Mouse (Mus musculus): Measurements from ENCODE around the gene Tmem26. TPM values are rescaled to one million over a fixed set of nuclear protein-coding genes. Genes with fewer than 3 reads are reported as not detected.
"Not testable (repeated sequence)": the region's sequence is repeated elsewhere in the genome, so short reads cannot be mapped to it uniquely, and the experiment has no call there.

Tmem26 gene
- polyA plus RNA-seq, 1 experiment from 2014 or later = 6.5 TPM

GRCm38 (mm10) chr10:68724361-68724720 is 895 bp downstream of the Tmem26 start:
- Histone ChIP-seq H3K36me3 (ENCODE audit: control insufficient read depth, insufficient read depth, low read length) (no peaks in the 10 kb centered on the region), H3K4me2 (ENCODE audit: low read depth, low read length, severe bottlenecking) (peak overlapping the region; percentile 88), H3K4me3 (ENCODE audit: low read depth, low read length) (peak overlapping the region; percentile 44), H3K27me3 (ENCODE audit: control insufficient read depth, insufficient read depth, low read length) (no peaks in the 10 kb centered on the region), H3K4me1 (replicated peaks; ENCODE audit: control insufficient read depth, insufficient read depth, low read length) (0 out of 2 replicates have a peak, but pooled peaks cover 4% of the 10 kb centered on the region), H3K9me3 (ENCODE audit: control insufficient read depth, low read length) (no peaks in the 10 kb centered on the region), H3K27ac (ENCODE audit: low read depth, low read length) (no peak overlapping the region), H3K9ac (ENCODE audit: low read length) (peak overlapping the region; percentile 50; the same call in 1 of the 2 replicates)
- ATAC-seq (replicated peaks; ENCODE audit: low FRiP score) (peak; percentile 67), DNase-seq (ENCODE audit: low spot score) (peak; percentile 58)
- WGBS = 0% methylated on average over 11 of the region's 11 CpGs

DNA sequence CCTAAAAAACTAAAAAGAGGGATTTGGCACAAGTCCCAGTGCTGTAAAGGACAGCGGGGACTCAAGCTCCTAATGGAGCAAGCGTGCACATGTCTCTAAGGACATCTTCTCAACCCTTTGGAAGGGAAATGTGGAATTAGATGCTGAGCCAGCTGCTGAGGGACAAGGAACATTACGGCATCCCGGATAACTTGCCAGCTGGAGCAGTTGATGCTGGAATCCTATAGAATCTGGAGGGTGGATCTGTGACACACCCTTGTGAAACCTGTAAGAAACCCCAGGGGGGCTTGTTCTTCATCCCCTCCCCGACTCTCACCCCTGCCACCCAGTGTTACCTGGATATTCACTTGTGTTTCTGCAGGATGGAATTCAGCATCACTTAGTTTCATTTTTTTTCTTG is 4.0 kb downstream of the Tmem26 start:
- 88% methylated on average over 5 of the region's 5 CpGs for WGBS
- H3K4me2 ChIP-seq (ENCODE audit: low read depth, low read length, severe bottlenecking) = no peak overlapping the region
- no peak overlapping the region for H3K9ac ChIP-seq (ENCODE audit: low read length)
- ATAC-seq (replicated peaks; ENCODE audit: low FRiP score) (no peak), DNase-seq (ENCODE audit: low spot score) (no peak)
- no peaks in the 10 kb centered on the region for H3K36me3 ChIP-seq (ENCODE audit: control insufficient read depth, insufficient read depth, low read length)
- no peaks in the 10 kb centered on the region for H3K27me3 ChIP-seq (ENCODE audit: control insufficient read depth, insufficient read depth, low read length)
- H3K4me3 ChIP-seq (ENCODE audit: low read depth, low read length) = no peak overlapping the region
- 0 out of 2 replicates have a peak, but pooled peaks cover 4% of the 10 kb centered on the region for H3K4me1 ChIP-seq (replicated peaks; ENCODE audit: control insufficient read depth, insufficient read depth, low read length)
- H3K9me3 ChIP-seq (ENCODE audit: control insufficient read depth, low read length) = no peaks in the 10 kb centered on the region
- H3K27ac ChIP-seq (ENCODE audit: low read depth, low read length) = no peak overlapping the region

DNA sequence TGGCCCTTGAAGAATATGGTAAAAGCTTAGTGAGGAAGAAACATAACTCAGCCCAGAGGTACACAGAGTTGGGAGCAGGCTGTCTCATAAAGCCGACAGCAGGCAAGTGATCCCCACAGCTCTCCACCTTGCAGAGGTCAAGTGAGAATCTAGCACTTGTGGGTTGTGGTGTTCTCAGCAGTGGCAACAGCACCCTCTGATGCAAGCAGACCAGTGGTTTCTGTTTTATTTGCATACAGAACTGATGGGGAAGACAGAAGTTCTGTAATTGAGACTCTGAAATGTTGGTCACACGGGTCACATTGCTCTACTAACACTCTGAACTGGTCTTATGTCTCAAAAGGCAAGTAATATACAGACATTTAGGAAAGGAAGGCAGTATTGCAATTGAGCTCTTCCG is 12.2 kb downstream of the Tmem26 start:
- WGBS = 89% methylated on average over 3 of the region's 3 CpGs

DNA sequence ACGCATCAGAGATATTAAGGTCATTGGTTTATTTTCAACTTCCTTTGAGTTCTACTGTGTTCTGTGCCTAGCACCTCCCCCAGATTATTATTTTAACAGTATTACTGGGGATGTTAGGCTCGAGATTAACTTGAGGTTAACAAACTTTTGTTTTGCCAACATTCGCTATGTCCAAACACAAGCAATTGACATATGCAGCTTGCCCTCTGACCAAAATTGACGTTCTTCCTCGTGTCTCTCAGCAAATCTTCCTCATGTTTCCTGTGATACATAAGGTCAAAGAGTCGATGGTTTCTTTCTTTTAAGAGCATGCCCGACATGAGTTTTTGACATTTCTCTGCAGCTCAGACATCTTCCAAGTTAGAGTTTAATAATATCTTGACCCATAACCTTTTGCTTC is 13.9 kb downstream of the Tmem26 start:
- no peak for ATAC-seq (replicated peaks; ENCODE audit: low FRiP score)
- no peak overlapping the region for H3K9ac ChIP-seq (ENCODE audit: low read length)
- H3K4me3 ChIP-seq (ENCODE audit: low read depth, low read length) = no peak overlapping the region
- WGBS = 82% methylated on average over 7 of the region's 7 CpGs
- DNase-seq (ENCODE audit: low spot score) = no peak
- H3K27me3 ChIP-seq (ENCODE audit: control insufficient read depth, insufficient read depth, low read length) = no peaks in the 10 kb centered on the region
- H3K9me3 ChIP-seq (ENCODE audit: control insufficient read depth, low read length) = no peaks in the 10 kb centered on the region
- no peaks in the 10 kb centered on the region for H3K36me3 ChIP-seq (ENCODE audit: control insufficient read depth, insufficient read depth, low read length)
- H3K4me1 ChIP-seq (replicated peaks; ENCODE audit: control insufficient read depth, insufficient read depth, low read length) = no peaks in the 10 kb centered on the region
- no peak overlapping the region for H3K4me2 ChIP-seq (ENCODE audit: low read depth, low read length, severe bottlenecking)
- H3K27ac ChIP-seq (ENCODE audit: low read depth, low read length) = no peak overlapping the region

More for the DNA sequence above, 12.2 kb downstream of the Tmem26 start:
- no peak overlapping the region for H3K4me2 ChIP-seq (ENCODE audit: low read depth, low read length, severe bottlenecking)
- H3K27me3 ChIP-seq (ENCODE audit: control insufficient read depth, insufficient read depth, low read length) = no peaks in the 10 kb centered on the region
- no peak overlapping the region for H3K9ac ChIP-seq (ENCODE audit: low read length)
- H3K4me3 ChIP-seq (ENCODE audit: low read depth, low read length) = no peak overlapping the region
- H3K36me3 ChIP-seq (ENCODE audit: control insufficient read depth, insufficient read depth, low read length) = no peaks in the 10 kb centered on the region
- H3K27ac ChIP-seq (ENCODE audit: low read depth, low read length) = no peak overlapping the region
- ATAC-seq (replicated peaks; ENCODE audit: low FRiP score) = no peak
- no peak for DNase-seq (ENCODE audit: low spot score)
- H3K4me1 ChIP-seq (replicated peaks; ENCODE audit: control insufficient read depth, insufficient read depth, low read length) = no peaks in the 10 kb centered on the region
- H3K9me3 ChIP-seq (ENCODE audit: control insufficient read depth, low read length) = no peaks in the 10 kb centered on the region

DNA sequence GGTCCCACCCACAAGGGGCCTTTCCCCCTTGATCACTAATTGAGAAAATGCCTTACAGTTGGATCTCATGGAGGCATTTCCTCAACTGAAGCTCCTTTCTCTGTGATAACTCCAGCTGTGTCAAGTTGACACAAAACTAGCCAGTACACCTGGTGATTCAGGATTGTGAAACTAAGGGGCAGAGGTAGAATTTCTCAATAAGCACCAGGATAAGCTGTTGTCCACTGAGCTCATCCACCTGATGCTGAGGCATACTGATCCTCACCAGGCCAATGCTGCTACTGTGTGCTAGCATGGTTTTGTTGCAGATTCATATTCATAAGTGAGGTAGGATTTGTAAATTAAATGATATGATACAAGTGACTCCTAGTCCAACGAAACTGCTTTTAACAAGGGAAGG is 15.5 kb downstream of the Tmem26 start:
- not testable (repeated sequence) for ATAC-seq (replicated peaks; ENCODE audit: low FRiP score); H3K4me1 ChIP-seq (replicated peaks; ENCODE audit: control insufficient read depth, insufficient read depth, low read length); H3K4me2 ChIP-seq (ENCODE audit: low read depth, low read length, severe bottlenecking); H3K9me3 ChIP-seq (ENCODE audit: control insufficient read depth, low read length); H3K27me3 ChIP-seq (ENCODE audit: control insufficient read depth, insufficient read depth, low read length); DNase-seq (ENCODE audit: low spot score); H3K9ac ChIP-seq (ENCODE audit: low read length); H3K27ac ChIP-seq (ENCODE audit: low read depth, low read length); H3K4me3 ChIP-seq (ENCODE audit: low read depth, low read length); H3K36me3 ChIP-seq (ENCODE audit: control insufficient read depth, insufficient read depth, low read length)
- WGBS = 93% methylated on average over 1 of the region's 1 CpGs

GRCm38 (mm10) chr10:68740251-68740650 is 16.8 kb downstream of the Tmem26 start:
- H3K9me3 ChIP-seq (ENCODE audit: control insufficient read depth, low read length) = no peaks in the 10 kb centered on the region
- H3K9ac ChIP-seq (ENCODE audit: low read length) = no peak overlapping the region
- no peaks in the 10 kb centered on the region for H3K27me3 ChIP-seq (ENCODE audit: control insufficient read depth, insufficient read depth, low read length)
- WGBS = 75% methylated on average over 2 of the region's 2 CpGs
- H3K4me1 ChIP-seq (replicated peaks; ENCODE audit: control insufficient read depth, insufficient read depth, low read length) = no peaks in the 10 kb centered on the region
- no peak for DNase-seq (ENCODE audit: low spot score)
- no peak for ATAC-seq (replicated peaks; ENCODE audit: low FRiP score)
- H3K4me2 ChIP-seq (ENCODE audit: low read depth, low read length, severe bottlenecking) = no peak overlapping the region
- H3K27ac ChIP-seq (ENCODE audit: low read depth, low read length) = no peak overlapping the region
- H3K36me3 ChIP-seq (ENCODE audit: control insufficient read depth, insufficient read depth, low read length) = no peaks in the 10 kb centered on the region
- no peak overlapping the region for H3K4me3 ChIP-seq (ENCODE audit: low read depth, low read length)

DNA sequence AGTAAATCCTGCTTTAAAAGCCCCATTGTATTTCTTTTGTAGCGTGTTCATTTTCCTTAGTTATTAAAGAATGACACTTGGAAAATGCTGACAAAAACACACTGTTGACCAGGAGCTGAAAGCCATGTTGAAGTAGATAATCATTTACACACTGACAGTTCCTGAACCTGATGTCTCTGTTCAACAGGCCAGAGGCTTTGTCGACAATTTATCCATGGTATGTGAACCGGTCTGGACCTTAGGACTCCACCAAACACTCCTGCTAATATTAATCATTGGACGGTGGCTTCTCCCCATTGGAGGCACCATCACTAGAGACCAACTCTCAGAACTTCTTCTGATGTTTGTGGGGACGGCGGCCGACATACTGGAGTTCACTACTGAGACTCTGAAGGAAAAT is 27.5 kb downstream of the Tmem26 start:
- 87% methylated on average over 7 of the region's 7 CpGs for WGBS
- no peaks in the 10 kb centered on the region for H3K4me1 ChIP-seq (replicated peaks; ENCODE audit: control insufficient read depth, insufficient read depth, low read length)
- no peaks in the 10 kb centered on the region for H3K36me3 ChIP-seq (ENCODE audit: control insufficient read depth, insufficient read depth, low read length)
- H3K9me3 ChIP-seq (ENCODE audit: control insufficient read depth, low read length) = no peaks in the 10 kb centered on the region
- H3K4me3 ChIP-seq (ENCODE audit: low read depth, low read length) = no peak overlapping the region
- no peak overlapping the region for H3K9ac ChIP-seq (ENCODE audit: low read length)
- ATAC-seq (replicated peaks; ENCODE audit: low FRiP score) (no peak), DNase-seq (ENCODE audit: low spot score) (no peak)
- H3K27me3 ChIP-seq (ENCODE audit: control insufficient read depth, insufficient read depth, low read length) = no peaks in the 10 kb centered on the region
- no peak overlapping the region for H3K27ac ChIP-seq (ENCODE audit: low read depth, low read length)
- no peak overlapping the region for H3K4me2 ChIP-seq (ENCODE audit: low read depth, low read length, severe bottlenecking)

DNA sequence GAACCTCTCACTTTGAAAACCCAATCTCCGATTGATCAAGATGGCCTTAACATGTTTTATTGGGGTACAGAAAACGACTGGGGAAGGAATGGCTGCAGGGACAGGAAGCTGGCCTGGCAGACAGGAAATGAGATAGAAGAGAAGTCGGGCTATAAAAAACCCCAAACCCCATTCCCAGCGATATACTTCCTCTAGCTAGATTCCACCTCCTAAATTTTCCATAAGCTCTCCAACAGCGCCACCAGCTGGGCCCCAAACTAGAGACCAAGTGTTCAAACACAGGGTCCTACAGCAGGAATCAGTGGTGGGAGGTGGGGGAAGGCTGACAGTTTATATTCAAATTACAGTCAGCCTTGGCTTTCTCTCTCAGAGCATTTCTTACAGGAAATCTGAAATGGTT is 35.8 kb downstream of the Tmem26 start:
- Histone ChIP-seq H3K4me2 (ENCODE audit: low read depth, low read length, severe bottlenecking) (no peak overlapping the region), H3K27ac (ENCODE audit: low read depth, low read length) (no peak overlapping the region), H3K9ac (ENCODE audit: low read length) (no peak overlapping the region), H3K27me3 (ENCODE audit: control insufficient read depth, insufficient read depth, low read length) (no peaks in the 10 kb centered on the region), H3K9me3 (ENCODE audit: control insufficient read depth, low read length) (no peaks in the 10 kb centered on the region), H3K4me1 (replicated peaks; ENCODE audit: control insufficient read depth, insufficient read depth, low read length) (no peaks in the 10 kb centered on the region), H3K36me3 (ENCODE audit: control insufficient read depth, insufficient read depth, low read length) (no peaks in the 10 kb centered on the region), H3K4me3 (ENCODE audit: low read depth, low read length) (no peak overlapping the region)
- DNase-seq (ENCODE audit: low spot score) = peak; percentile 68
- peak; percentile 76 for ATAC-seq (replicated peaks; ENCODE audit: low FRiP score)
- 53% methylated on average over 5 of the region's 5 CpGs for WGBS

- DNase-seq (ENCODE audit: low spot score) = peak; percentile 76
- Histone ChIP-seq H3K4me3 (ENCODE audit: low read depth, low read length) (no peak overlapping the region), H3K4me1 (replicated peaks; ENCODE audit: control insufficient read depth, insufficient read depth, low read length) (no peaks in the 10 kb centered on the region), H3K27me3 (ENCODE audit: control insufficient read depth, insufficient read depth, low read length) (no peaks in the 10 kb centered on the region), H3K9ac (ENCODE audit: low read length) (no peak overlapping the region), H3K9me3 (ENCODE audit: control insufficient read depth, low read length) (no peaks in the 10 kb centered on the region), H3K4me2 (ENCODE audit: low read depth, low read length, severe bottlenecking) (no peak overlapping the region), H3K27ac (ENCODE audit: low read depth, low read length) (no peak overlapping the region), H3K36me3 (ENCODE audit: control insufficient read depth, insufficient read depth, low read length) (no peaks in the 10 kb centered on the region)
- 24% methylated on average over 7 of the region's 7 CpGs for WGBS
- peak; percentile 76 for ATAC-seq (replicated peaks; ENCODE audit: low FRiP score)
Observed at GRCm38 (mm10) chr10:68759789-68760188, 36.3 kb downstream of the Tmem26 start.

Measured in forebrain, embryonic 11.5 days (tissue).